Mouse (Mus musculus): ENCODE data around the gene Hps4.

Gene Hps4

DNA sequence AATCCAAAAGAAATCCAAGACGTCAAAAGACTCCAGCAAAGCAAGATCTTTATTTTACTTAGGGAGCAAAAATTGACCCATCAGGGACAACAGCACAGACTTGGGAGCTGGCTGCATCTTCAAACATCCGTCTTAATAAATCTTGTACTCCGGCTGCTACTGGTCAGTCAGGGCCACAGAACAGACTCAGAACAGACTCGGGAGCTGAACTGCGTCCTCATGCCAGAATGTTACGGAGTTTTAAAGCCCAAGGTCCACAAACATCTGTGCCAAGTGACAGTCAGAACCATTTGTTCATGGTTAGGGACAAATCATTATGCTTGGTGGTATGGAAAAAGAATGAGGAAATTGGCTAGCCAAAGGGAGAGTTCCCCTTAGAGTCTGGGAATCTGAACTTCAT, 19.6 kb upstream of the Hps4 start:
- no peak for ATAC-seq (ENCODE audit: low TSS enrichment)

DNA sequence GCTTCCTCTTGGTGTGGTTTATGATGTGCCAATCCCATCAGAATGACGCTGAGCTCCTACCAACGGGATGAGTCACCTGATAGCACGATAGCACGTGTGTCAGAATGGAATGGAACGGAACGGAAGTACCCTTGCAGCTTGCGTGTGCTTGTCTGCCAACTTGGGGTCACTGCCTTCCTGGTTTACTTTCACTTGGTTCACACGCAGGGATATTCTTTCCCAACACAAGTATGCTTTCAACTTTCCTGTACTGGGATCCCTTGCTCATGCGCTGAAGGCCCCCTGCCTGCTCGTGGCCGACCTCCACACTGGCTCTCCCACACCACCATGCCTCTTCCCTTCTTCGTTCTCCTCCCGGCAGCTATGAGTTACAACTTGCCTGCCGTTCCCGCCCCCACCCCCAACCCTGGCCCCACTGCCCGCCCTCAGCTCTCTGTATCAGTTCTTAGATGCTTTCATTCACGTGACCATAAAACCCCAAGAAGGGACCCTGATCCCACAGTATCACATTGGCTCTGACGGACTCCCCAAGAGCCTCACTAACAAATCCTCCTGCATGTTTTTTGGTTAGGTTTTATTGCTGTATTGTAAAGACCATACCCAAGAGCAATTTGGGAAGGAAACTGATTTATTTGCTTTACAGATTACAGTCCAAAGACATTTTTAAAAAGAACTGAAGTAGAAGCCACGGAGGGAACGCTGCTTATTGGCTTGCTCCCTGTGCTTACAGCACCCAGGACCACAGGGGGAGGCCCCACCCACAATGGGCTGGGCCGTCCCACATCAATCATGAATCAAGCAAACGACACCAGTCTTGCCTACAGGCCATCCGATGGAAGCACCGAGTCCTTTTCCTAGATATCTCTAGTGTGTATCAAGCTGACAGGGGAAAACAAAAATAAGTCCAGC, 18.0 kb upstream of the Hps4 start:
- ATAC-seq (ENCODE audit: low TSS enrichment) = no peak

DNA sequence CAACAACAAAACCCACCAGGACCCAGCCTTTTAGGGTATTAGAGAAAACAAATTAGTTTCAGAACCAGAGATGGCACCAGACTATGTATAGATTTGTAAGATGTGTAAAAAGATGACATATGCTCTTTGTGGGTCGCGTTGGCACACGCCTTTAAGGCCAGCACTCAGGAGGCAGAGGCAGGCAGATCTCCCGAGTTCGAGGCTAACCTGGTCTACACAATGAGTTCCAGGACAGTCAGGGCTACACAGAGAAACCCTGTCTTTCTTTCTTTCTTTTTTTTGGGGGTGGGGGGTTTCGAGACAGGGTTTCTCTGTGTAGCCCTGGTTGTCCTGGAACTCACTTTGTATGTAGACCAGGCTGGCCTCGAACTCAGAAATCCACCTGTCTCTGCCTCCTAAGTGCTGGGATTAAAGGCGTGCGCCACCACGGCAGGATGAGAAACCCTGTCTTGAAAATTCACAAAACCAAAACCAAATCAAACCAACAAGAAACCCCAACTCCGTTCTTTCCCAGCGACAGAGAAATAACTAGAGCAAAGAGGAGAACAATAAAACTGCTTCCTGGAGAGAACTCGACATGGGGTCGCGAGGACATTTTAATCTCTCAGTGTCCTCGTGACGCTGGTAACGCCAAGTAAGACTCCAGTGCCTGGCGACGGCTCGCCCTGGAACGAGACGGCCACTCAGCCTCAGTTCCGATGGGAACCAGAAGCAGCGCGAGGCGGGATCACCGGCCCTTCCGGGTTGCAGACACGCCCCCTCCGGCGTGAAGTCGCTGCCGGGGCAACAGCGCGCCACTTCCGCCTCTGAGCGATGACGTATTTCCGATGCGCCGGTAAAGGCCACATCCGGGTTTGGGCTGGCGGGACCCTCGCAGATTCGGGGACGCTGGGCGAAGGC, 17.1 kb upstream of the Hps4 start, which contains the start of gene Tfip11:
Gene Tfip11 (plus strand): TSS at position 813 of the 900 bp plus-strand sequence.
- ATAC-seq (ENCODE audit: low TSS enrichment) = peak; percentile 82

- ATAC-seq (ENCODE audit: low TSS enrichment) = peak; percentile 18; the same call in 1 of the 2 replicates
These were observed 16.4 kb upstream of the Hps4 start for GRCm38 (mm10) chr5:112326446-112327009.

- ATAC-seq (ENCODE audit: low TSS enrichment) = no peak
These were observed 15.0 kb upstream of the Hps4 start for GRCm38 (mm10) chr5:112327854-112328253.

- no peak for ATAC-seq (ENCODE audit: low TSS enrichment)
These were observed 12.9 kb upstream of the Hps4 start for GRCm38 (mm10) chr5:112329805-112330564.

DNA sequence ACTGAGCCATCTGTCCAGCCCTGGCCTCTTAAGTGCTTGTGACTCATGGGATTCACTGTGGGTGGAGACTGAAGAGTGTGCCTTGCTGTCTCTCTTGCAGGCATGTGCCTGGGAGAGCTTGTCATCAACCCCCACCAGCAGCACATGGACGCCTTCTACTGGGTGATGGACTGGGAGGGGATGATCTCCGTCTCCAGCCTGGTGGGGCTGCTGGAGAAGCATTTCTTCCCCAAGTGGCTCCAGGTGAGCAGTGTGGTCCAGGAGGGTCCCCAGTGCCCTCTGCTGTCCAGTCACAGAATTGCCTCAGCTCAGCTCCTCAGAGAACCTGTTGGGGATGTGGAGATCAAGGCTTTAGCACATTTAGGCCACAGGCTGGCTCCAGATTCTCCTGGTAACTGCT, 7.4 kb upstream of the Hps4 start:
- ATAC-seq (ENCODE audit: low TSS enrichment) = peak; percentile 44

- no peak for ATAC-seq (ENCODE audit: low TSS enrichment)
These were observed 5.9 kb upstream of the Hps4 start for GRCm38 (mm10) chr5:112337004-112337403.

- ATAC-seq (ENCODE audit: low TSS enrichment) = no peak
These were observed 3.7 kb upstream of the Hps4 start for GRCm38 (mm10) chr5:112339215-112339614.

DNA sequence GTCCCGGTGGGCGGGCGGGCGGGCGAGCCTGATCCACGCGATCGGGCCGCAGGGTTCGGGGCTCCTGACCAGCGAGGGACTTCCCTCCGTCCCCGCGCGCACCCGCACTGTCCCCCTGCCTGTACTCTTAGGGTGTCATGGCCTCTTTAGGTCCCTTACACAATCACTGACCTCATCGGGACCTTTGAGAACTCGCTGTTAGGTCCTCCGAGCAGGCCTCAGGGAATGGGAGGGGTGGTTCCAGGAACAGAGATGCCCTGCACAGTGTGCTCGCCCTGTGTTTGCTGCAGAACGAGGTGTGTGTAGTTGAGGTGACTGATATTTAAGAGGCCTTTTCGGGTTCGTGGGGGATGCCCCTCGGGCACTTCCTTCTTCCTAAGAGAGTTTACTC, 317 bp downstream of the Hps4 start:
- ATAC-seq (ENCODE audit: low TSS enrichment) = no peak

DNA sequence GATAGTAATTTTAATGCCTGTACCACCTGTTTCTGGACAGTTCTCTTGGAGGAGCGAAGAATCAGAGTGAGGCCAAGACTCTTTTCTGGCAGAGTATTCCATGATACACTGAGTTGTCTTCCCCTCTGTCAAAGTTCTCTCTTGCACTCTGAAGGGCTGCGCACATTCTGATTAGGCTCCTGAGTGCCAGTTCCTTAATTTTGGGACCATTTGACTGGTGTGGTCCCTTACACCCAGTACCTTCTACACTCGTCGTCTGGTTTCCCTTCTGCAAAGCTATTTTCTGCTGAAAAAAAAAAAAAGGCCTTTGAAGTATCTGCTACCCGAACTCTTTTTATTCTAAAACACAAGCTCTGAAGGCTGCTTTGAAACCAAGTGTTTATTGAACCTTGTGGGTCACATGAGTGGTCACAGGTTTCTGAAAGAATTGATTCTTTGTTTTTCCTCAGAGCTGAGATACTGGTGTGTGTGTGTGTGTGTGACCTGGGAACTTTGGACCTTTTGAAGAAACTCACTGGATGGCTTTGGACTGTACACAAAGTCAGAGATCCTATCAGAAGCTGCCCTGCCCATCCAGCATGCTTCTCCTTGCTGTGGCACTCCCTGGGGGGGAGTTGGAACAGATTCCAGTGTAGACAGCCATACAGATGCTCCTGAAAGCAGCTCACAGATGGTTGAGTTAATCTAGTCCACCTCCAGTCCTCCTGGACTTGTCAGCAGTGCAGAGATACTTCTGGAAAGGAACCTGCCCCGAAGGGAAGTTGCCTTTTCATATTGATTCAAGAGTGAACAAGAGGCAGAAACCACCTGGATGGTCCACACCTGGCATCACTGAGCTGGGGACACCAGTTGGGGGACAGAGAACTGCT, 1.4 kb downstream of the Hps4 start:
- peak; percentile 76 for ATAC-seq (ENCODE audit: low TSS enrichment)

DNA sequence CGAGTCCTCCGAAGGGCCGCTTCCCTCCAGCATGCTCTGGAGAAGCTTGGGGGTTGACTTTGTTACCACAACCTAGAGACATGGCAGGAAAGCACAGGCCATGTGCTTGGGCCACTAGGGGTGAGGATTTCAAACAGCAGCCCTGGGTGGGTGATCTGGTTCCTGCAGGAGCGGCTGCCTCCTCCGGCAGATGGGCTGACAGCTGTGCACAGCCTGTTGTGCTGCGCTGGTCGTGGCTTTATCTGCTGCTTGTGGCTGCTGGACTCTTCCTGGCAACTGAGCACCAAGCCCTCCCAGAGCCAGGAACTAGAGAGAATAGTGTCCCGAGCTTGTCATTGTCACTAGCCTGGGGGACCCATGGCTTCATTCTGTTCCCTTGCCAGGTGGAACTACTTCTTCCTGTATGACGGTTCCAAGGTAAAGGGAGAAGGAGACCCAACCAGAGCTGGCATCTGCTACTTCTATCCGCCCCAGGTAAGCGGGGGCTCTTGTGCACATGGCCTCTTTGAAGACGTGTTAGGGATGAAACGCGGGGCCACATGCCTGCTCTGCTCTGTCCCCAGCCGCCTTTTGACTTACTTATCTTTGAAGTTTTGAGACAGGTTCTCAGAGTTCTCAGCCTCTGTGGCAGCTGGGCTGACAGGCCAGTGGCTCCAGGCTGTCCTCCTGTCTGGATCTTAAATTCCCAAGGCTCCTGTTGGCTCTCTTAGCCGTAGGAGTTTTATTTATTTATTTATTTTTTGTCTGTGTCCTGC, 3.5 kb downstream of the Hps4 start:
- ATAC-seq (ENCODE audit: low TSS enrichment) = no peak

DNA sequence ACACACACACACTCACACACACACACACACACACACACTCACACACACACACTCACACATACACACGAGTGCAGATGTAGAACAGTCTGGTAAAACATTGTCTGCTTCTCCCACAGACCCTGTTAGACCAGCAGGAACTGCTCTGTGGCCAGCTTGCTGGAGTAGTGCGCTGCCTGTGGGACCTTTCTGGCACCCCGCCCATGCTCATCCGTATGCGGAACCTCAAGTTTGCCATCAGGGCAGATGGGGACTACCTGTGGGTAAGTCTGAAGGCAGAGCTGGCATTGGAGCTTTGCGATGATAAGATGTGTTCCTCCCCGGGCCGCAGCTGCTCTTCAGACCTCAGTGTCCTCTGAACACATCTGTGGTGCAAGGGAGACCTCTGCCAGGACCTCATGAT, 6.3 kb downstream of the Hps4 start:
- ATAC-seq (ENCODE audit: low TSS enrichment) = no peak

- ATAC-seq (ENCODE audit: low TSS enrichment) = no peak
These were observed 12.6 kb downstream of the Hps4 start for GRCm38 (mm10) chr5:112355493-112355892.

DNA sequence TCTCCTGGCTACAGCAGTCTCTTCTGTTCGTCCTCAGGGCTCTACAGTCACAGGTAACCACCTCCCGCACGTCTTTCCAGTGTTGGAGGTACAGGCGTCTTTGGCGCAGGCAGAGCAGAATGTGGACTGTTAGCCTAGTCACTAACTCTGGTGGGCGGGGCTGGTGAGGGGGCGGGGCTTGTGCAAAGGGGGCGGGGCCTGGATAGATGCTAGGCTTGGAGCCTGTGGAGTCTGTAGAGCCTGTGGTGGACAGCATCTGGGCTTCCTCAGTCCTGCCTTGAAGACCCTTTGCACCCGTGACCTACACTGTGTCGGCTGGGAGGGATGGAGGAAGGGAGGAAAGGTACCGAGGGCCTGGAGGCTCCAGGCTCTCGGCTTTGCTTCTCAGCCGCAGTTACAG, 13.0 kb downstream of the Hps4 start, which contains the start of gene Gm6583:
Gene Gm6583 (minus strand): TSS at position 124 of the 400 bp plus-strand sequence.
- no peak for ATAC-seq (ENCODE audit: low TSS enrichment)

DNA sequence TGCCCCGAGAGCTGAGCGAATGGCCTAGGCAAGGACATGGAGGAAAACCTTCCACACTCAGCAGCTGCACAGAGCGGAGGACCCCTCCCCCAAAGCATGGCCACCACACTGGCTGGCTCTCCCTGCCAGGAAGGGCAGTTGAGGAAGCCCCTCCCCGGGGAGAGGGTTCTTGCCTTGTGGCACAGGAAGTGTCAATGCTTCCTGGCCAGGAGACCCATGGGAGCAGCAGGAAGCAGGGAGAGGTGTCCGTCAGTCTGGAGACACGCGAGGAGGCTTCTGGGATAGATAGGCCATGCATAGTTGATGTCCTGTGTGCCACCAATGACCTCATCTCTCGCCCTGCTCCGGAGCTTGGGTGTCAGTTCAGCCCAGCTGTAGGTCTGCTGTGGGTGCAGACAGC, 13.4 kb downstream of the Hps4 start:
- ATAC-seq (ENCODE audit: low TSS enrichment) = no peak

GRCm38 (mm10) chr5:112359520-112359919, 16.6 kb downstream of the Hps4 start:
- ATAC-seq (ENCODE audit: low TSS enrichment) = no peak

GRCm38 (mm10) chr5:112360077-112360476, 17.2 kb downstream of the Hps4 start:
- no peak for ATAC-seq (ENCODE audit: low TSS enrichment)

DNA sequence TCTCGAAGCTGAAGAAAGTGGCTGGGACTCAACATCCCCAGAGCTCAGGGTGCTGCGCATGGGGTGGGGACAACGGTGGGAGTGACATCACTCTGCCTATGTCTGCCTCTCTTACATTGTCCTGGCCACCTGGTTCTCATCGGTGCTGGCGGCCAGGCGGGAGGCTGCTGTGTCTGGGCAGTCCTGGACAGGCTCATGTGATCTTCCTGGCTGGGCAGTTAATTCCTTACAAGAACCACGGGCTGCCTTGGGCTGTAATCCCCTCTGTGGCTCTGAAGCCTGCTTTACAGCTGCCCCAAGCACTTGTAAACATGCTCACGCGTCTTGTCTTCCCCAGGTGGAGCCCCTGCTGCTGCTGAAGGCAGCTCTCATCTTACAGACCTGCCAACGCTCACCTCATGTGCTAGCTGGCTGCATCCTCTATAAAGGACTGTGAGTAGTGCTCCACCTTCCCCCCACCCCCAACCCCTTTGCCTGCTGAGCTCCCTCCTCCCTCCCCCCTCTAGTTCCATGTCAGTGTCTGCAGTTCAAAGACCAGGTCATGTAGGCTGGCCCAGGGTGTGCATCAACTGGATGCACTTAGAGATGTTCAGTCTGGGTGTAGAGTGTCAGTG, 21.4 kb downstream of the Hps4 start:
- ATAC-seq (ENCODE audit: low TSS enrichment) = no peak

Measured in frontal cortex, adult (tissue).